Mouse (Mus musculus): Measurements from ENCODE around the gene Stc2. TPM values are rescaled to one million over a fixed set of nuclear protein-coding genes. Genes with fewer than 3 reads are reported as not detected.

Stc2 gene
- 0.06 and 0.10 TPM in 2 replicates for total RNA-seq (2017)

- ATAC-seq (replicated peaks in 1 of 2; ENCODE audit: insufficient read depth in 1 of 2, low FRiP score in 2 of 2, low TSS enrichment in 1 of 2, low read depth in 1 of 2, poor library complexity in 2 of 2, severe bottlenecking in 2 of 2), result no peak
Measured at GRCm38 (mm10) chr11:31369648-31370286, at the start of gene Stc2. Gene Stc2 (minus strand): TSS chr11:31370074.

GRCm38 (mm10) chr11:31417071-31417470 lies 47.2 kb upstream of the Stc2 start:
- ATAC-seq (replicated peaks in 1 of 2; ENCODE audit: insufficient read depth in 1 of 2, low FRiP score in 2 of 2, low TSS enrichment in 1 of 2, low read depth in 1 of 2, poor library complexity in 2 of 2, severe bottlenecking in 2 of 2), result no peak

GRCm38 (mm10) chr11:31412376-31412775 lies 42.5 kb upstream of the Stc2 start:
- ATAC-seq (replicated peaks in 1 of 2; ENCODE audit: insufficient read depth in 1 of 2, low FRiP score in 2 of 2, low TSS enrichment in 1 of 2, low read depth in 1 of 2, poor library complexity in 2 of 2, severe bottlenecking in 2 of 2), result no peak

- ATAC-seq (replicated peaks in 1 of 2; ENCODE audit: insufficient read depth in 1 of 2, low FRiP score in 2 of 2, low TSS enrichment in 1 of 2, low read depth in 1 of 2, poor library complexity in 2 of 2, severe bottlenecking in 2 of 2), result no peak
Measured at GRCm38 (mm10) chr11:31406736-31407135, 36.9 kb upstream of the Stc2 start.

GRCm38 (mm10) chr11:31403080-31403479 lies 33.2 kb upstream of the Stc2 start:
- ATAC-seq (replicated peaks in 1 of 2; ENCODE audit: insufficient read depth in 1 of 2, low FRiP score in 2 of 2, low TSS enrichment in 1 of 2, low read depth in 1 of 2, poor library complexity in 2 of 2, severe bottlenecking in 2 of 2), result no peak

GRCm38 (mm10) chr11:31398604-31399003 lies 28.7 kb upstream of the Stc2 start:
- no peak for ATAC-seq (replicated peaks in 1 of 2; ENCODE audit: insufficient read depth in 1 of 2, low FRiP score in 2 of 2, low TSS enrichment in 1 of 2, low read depth in 1 of 2, poor library complexity in 2 of 2, severe bottlenecking in 2 of 2)

GRCm38 (mm10) chr11:31396638-31397417 lies 27.0 kb upstream of the Stc2 start:
- ATAC-seq (replicated peaks in 1 of 2; ENCODE audit: insufficient read depth in 1 of 2, low FRiP score in 2 of 2, low TSS enrichment in 1 of 2, low read depth in 1 of 2, poor library complexity in 2 of 2, severe bottlenecking in 2 of 2), result no peak

- ATAC-seq (replicated peaks in 1 of 2; ENCODE audit: insufficient read depth in 1 of 2, low FRiP score in 2 of 2, low TSS enrichment in 1 of 2, low read depth in 1 of 2, poor library complexity in 2 of 2, severe bottlenecking in 2 of 2), result no peak
Measured at GRCm38 (mm10) chr11:31394026-31394425, 24.2 kb upstream of the Stc2 start.

GRCm38 (mm10) chr11:31392340-31392739 lies 22.5 kb upstream of the Stc2 start:
- no peak for ATAC-seq (replicated peaks in 1 of 2; ENCODE audit: insufficient read depth in 1 of 2, low FRiP score in 2 of 2, low TSS enrichment in 1 of 2, low read depth in 1 of 2, poor library complexity in 2 of 2, severe bottlenecking in 2 of 2)

- no peak for ATAC-seq (replicated peaks in 1 of 2; ENCODE audit: insufficient read depth in 1 of 2, low FRiP score in 2 of 2, low TSS enrichment in 1 of 2, low read depth in 1 of 2, poor library complexity in 2 of 2, severe bottlenecking in 2 of 2)
Measured at GRCm38 (mm10) chr11:31388890-31389289, 19.0 kb upstream of the Stc2 start.

- no peak for ATAC-seq (replicated peaks in 1 of 2; ENCODE audit: insufficient read depth in 1 of 2, low FRiP score in 2 of 2, low TSS enrichment in 1 of 2, low read depth in 1 of 2, poor library complexity in 2 of 2, severe bottlenecking in 2 of 2)
Measured at GRCm38 (mm10) chr11:31387526-31387925, 17.7 kb upstream of the Stc2 start.

- peak; percentile 67 to 76 for ATAC-seq (replicated peaks in 1 of 2; ENCODE audit: insufficient read depth in 1 of 2, low FRiP score in 2 of 2, low TSS enrichment in 1 of 2, low read depth in 1 of 2, poor library complexity in 2 of 2, severe bottlenecking in 2 of 2)
Measured at GRCm38 (mm10) chr11:31386571-31386970, 16.7 kb upstream of the Stc2 start.

- no peak for ATAC-seq (replicated peaks in 1 of 2; ENCODE audit: insufficient read depth in 1 of 2, low FRiP score in 2 of 2, low TSS enrichment in 1 of 2, low read depth in 1 of 2, poor library complexity in 2 of 2, severe bottlenecking in 2 of 2)
Measured at GRCm38 (mm10) chr11:31383968-31384367, 14.1 kb upstream of the Stc2 start.

GRCm38 (mm10) chr11:31382145-31382544 lies 12.3 kb upstream of the Stc2 start:
- no peak for ATAC-seq (replicated peaks in 1 of 2; ENCODE audit: insufficient read depth in 1 of 2, low FRiP score in 2 of 2, low TSS enrichment in 1 of 2, low read depth in 1 of 2, poor library complexity in 2 of 2, severe bottlenecking in 2 of 2)

GRCm38 (mm10) chr11:31373438-31373837 lies 3.6 kb upstream of the Stc2 start:
- peak; percentile 63 to 73 for ATAC-seq (replicated peaks in 1 of 2; ENCODE audit: insufficient read depth in 1 of 2, low FRiP score in 2 of 2, low TSS enrichment in 1 of 2, low read depth in 1 of 2, poor library complexity in 2 of 2, severe bottlenecking in 2 of 2)

GRCm38 (mm10) chr11:31372206-31372605 lies 2.3 kb upstream of the Stc2 start:
- ATAC-seq (replicated peaks in 1 of 2; ENCODE audit: insufficient read depth in 1 of 2, low FRiP score in 2 of 2, low TSS enrichment in 1 of 2, low read depth in 1 of 2, poor library complexity in 2 of 2, severe bottlenecking in 2 of 2), result no peak

GRCm38 (mm10) chr11:31371256-31371838 lies 1.5 kb upstream of the Stc2 start:
- no peak for ATAC-seq (replicated peaks in 1 of 2; ENCODE audit: insufficient read depth in 1 of 2, low FRiP score in 2 of 2, low TSS enrichment in 1 of 2, low read depth in 1 of 2, poor library complexity in 2 of 2, severe bottlenecking in 2 of 2)

- no peak for ATAC-seq (replicated peaks in 1 of 2; ENCODE audit: insufficient read depth in 1 of 2, low FRiP score in 2 of 2, low TSS enrichment in 1 of 2, low read depth in 1 of 2, poor library complexity in 2 of 2, severe bottlenecking in 2 of 2)
Measured at GRCm38 (mm10) chr11:31370436-31371230, 759 bp upstream of the Stc2 start.
